Mouse (Mus musculus): Measurements from ENCODE around the gene D330045A20Rik. TPM values are rescaled to one million over a fixed set of nuclear protein-coding genes. Genes with fewer than 3 reads are reported as not detected.

D330045A20Rik gene
- polyA plus RNA-seq, 1 experiment from 2014 or later: 1.5 TPM

- no peak overlapping the region for H3K4me2 ChIP-seq (replicated peaks)
- H3K4me3 ChIP-seq (replicated peaks): no peak overlapping the region
- H3K27me3 ChIP-seq: peaks cover 27% of the 10 kb centered on the region; the same call in 1 of the 2 replicates
- H3K36me3 ChIP-seq: no peaks in the 10 kb centered on the region
- WGBS: 85% methylated on average over 6 of the region's 6 CpGs
- H3K27ac ChIP-seq: no peak overlapping the region
- no peaks in the 10 kb centered on the region for H3K9me3 ChIP-seq
- no peak overlapping the region for H3K9ac ChIP-seq (replicated peaks)
- ATAC-seq: no peak
- no peaks in the 10 kb centered on the region for H3K4me1 ChIP-seq (replicated peaks)
Observed at GRCm38 (mm10) chrX:139596404-139596803, 116.2 kb downstream of the D330045A20Rik start.

Other genes with a start within 250 kb of the D330045A20Rik start
- gene Trap1a, start 146.7 kb upstream of the D330045A20Rik start, polyA plus RNA-seq (2015; fragmentation: Nextera tagmentation; extraction: Ambion mirVana): not detected in 2 replicates
- gene Rnf128, start 82.9 kb downstream of the D330045A20Rik start, polyA plus RNA-seq (2015; fragmentation: Nextera tagmentation; extraction: Ambion mirVana): 1.9 TPM in 2 replicates
- gene Tbc1d8b, start 204.6 kb downstream of the D330045A20Rik start, polyA plus RNA-seq (2015; fragmentation: Nextera tagmentation; extraction: Ambion mirVana): 0.42 and 0.79 TPM in 2 replicates
- gene Gm15013, start 234.1 kb downstream of the D330045A20Rik start, polyA plus RNA-seq (2015; fragmentation: Nextera tagmentation; extraction: Ambion mirVana): not detected in 2 replicates

Data from midbrain, embryonic 13.5 days (tissue).